Mouse (Mus musculus) limb, embryonic 13.5 days (tissue): ENCODE results near the gene Mllt10. TPM values are rescaled to one million over a fixed set of nuclear protein-coding genes. Genes with fewer than 3 reads are reported as not detected.

Experiments used
- ATAC-seq: fragments of 200-750 bp; cut with Nextera tagmentation; 2 replicates; pipeline ENCODE4 v1.8.0; 2017; ENCODE audit warnings: low read depth, moderate number of reproducible peaks, moderate TSS enrichment; ENCODE audit not compliant: low FRiP score
- H3K27ac ChIP-seq: fragments of 300-500 bp; sonication (generic); 2 replicates; pipeline ENCODE4 v1.5.1; 2015; ENCODE audit warnings: inconsistent platforms, mild to moderate bottlenecking, moderate library complexity
- H3K27me3 ChIP-seq: fragments of 300-500 bp; sonication (generic); 2 replicates; pipeline ENCODE4 v1.6.1; 2015; ENCODE audit warnings: mild to moderate bottlenecking, inconsistent platforms
- H3K36me3 ChIP-seq: fragments of 300-500 bp; sonication (generic); 2 replicates; pipeline ENCODE4 v1.6.1; 2015; ENCODE audit warnings: inconsistent platforms, mild to moderate bottlenecking, moderate library complexity
- H3K4me1 ChIP-seq: fragments of 300-500 bp; sonication (generic); 2 replicates; pipeline ENCODE4 v1.6.1; 2015; ENCODE audit warnings: inconsistent platforms
- H3K4me2 ChIP-seq: fragments of 300-500 bp; sonication (generic); replicated peaks from 2 replicates; pipeline ENCODE4 v1.6.1; 2015; ENCODE audit warnings: inconsistent platforms, mild to moderate bottlenecking, moderate library complexity
- H3K4me3 ChIP-seq: fragments of 300-500 bp; sonication (generic); 2 replicates; pipeline ENCODE4 v1.5.1; 2015; ENCODE audit warnings: moderate library complexity, mild to moderate bottlenecking, inconsistent platforms
- H3K9ac ChIP-seq: fragments of 300-500 bp; sonication (generic); 2 replicates; pipeline ENCODE4 v1.6.1; 2015; ENCODE audit warnings: mild to moderate bottlenecking, inconsistent platforms
- H3K9me3 ChIP-seq: fragments of 300-500 bp; sonication (generic); 2 replicates; pipeline ENCODE4 v1.6.1; 2016; ENCODE audit warnings: inconsistent platforms
- WGBS: fragments of 180-500 bp; shearing (Covaris S2); methylation state at CpG from one replicate; pipeline ENCODE4 v1.1.7; 2015; 5-methylcytosine and 5-hydroxymethylcytosine counted together
- polyA plus RNA-seq: library from polyadenylated mRNA; unstranded; fragments of >200 nt; fragmentation: Nextera tagmentation; extraction: Ambion mirVana; gene quantifications from 2 replicates; pipeline ENCODE4 v1.2.1, GENCODE M21; 2015

Mllt10 gene
- polyA plus RNA-seq, 1 experiment from 2014 or later = 68.1 TPM

GRCm38 (mm10) chr2:18038141-18038752, 16.8 kb upstream of the Mllt10 start:
- Histone ChIP-seq H3K4me3 (no peak overlapping the region), H3K27ac (no peak overlapping the region), H3K4me1 (peaks cover 54% of the 10 kb centered on the region), H3K27me3 (no peaks in the 10 kb centered on the region), H3K9ac (no peak overlapping the region), H3K4me2 (no peak overlapping the region), H3K9me3 (no peaks in the 10 kb centered on the region), H3K36me3 (0 out of 2 replicates have a peak, but pooled peaks cover 3% of the 10 kb centered on the region)
- WGBS = 41% methylated on average over 3 of the region's 3 CpGs
- no peak for ATAC-seq

DNA sequence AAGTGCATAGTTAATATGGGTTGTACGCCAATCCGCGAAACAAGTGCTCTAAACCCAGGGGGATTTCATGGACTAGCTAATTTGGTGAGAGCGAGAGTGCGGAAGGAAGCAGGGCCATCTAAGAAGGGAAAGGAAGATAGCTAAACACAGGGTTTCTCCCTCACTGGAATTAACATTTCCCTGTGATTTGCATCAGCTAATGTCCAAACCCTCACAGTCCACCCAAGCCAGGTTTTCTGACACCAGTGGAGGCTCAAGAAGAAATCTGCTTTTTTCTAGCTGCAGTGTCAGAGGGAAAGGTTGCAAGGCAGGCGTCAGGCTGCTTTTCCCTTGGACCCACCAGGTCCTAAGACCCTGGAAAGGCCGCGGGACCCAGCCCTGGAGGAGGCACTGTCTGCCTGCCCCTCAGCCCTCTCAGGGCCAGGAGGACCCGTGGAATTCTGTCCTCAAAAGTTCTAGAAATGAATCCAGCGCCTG, 16.1 kb upstream of the Mllt10 start:
- WGBS = 52% methylated on average over 10 of the region's 10 CpGs
- H3K4me2 ChIP-seq = peak overlapping the region; percentile 65
- H3K27me3 ChIP-seq = no peaks in the 10 kb centered on the region
- peak overlapping the region; percentile 77; the same call in 1 of the 2 replicates for H3K9ac ChIP-seq
- no peak overlapping the region for H3K27ac ChIP-seq
- ATAC-seq = no peak
- H3K9me3 ChIP-seq = no peaks in the 10 kb centered on the region
- H3K4me3 ChIP-seq = peak overlapping the region; percentile 29; the same call in 1 of the 2 replicates
- H3K4me1 ChIP-seq = peaks cover 50% of the 10 kb centered on the region
- 0 out of 2 replicates have a peak, but pooled peaks cover 3% of the 10 kb centered on the region for H3K36me3 ChIP-seq

- Histone ChIP-seq H3K4me3 (peak overlapping the region; percentile 29), H3K4me1 (peaks cover 57% of the 10 kb centered on the region)
- WGBS = 7% methylated on average over 46 of the region's 46 CpGs
Measured at GRCm38 (mm10) chr2:18039566-18040290, 15.3 kb upstream of the Mllt10 start.

GRCm38 (mm10) chr2:18040347-18041160, 14.5 kb upstream of the Mllt10 start:
- no peak for ATAC-seq
- Histone ChIP-seq H3K4me2 (peak overlapping the region; percentile 65), H3K9me3 (no peaks in the 10 kb centered on the region), H3K27me3 (no peaks in the 10 kb centered on the region), H3K9ac (peak overlapping the region; percentile 77), H3K27ac (peak overlapping the region; percentile 49), H3K36me3 (0 out of 2 replicates have a peak, but pooled peaks cover 3% of the 10 kb centered on the region), H3K4me3 (peak overlapping the region; percentile 29), H3K4me1 (peaks cover 57% of the 10 kb centered on the region)
- 25% methylated on average over 27 of the region's 27 CpGs for WGBS

More at GRCm38 (mm10) chr2:18039566-18040290, 15.3 kb upstream of the Mllt10 start:
- Histone ChIP-seq H3K36me3 (0 out of 2 replicates have a peak, but pooled peaks cover 3% of the 10 kb centered on the region), H3K4me2 (peak overlapping the region; percentile 65), H3K9me3 (no peaks in the 10 kb centered on the region), H3K27me3 (no peaks in the 10 kb centered on the region), H3K9ac (peak overlapping the region; percentile 77), H3K27ac (0 out of 2 replicates have a peak overlapping the region, but pooled peaks have one; percentile 49)
- peak; percentile 66 for ATAC-seq

GRCm38 (mm10) chr2:18041199-18041885, 13.7 kb upstream of the Mllt10 start:
- H3K4me1 ChIP-seq = peaks cover 57% of the 10 kb centered on the region
- H3K9ac ChIP-seq = peak overlapping the region; percentile 77
- peak; percentile 20; the same call in 1 of the 2 replicates for ATAC-seq
- H3K27ac ChIP-seq = peak overlapping the region; percentile 49
- H3K9me3 ChIP-seq = no peaks in the 10 kb centered on the region
- H3K4me3 ChIP-seq = peak overlapping the region; percentile 29
- 14% methylated on average over 14 of the region's 14 CpGs for WGBS
- H3K36me3 ChIP-seq = 0 out of 2 replicates have a peak, but pooled peaks cover 3% of the 10 kb centered on the region
- H3K27me3 ChIP-seq = no peaks in the 10 kb centered on the region
- peak overlapping the region; percentile 65 for H3K4me2 ChIP-seq

DNA sequence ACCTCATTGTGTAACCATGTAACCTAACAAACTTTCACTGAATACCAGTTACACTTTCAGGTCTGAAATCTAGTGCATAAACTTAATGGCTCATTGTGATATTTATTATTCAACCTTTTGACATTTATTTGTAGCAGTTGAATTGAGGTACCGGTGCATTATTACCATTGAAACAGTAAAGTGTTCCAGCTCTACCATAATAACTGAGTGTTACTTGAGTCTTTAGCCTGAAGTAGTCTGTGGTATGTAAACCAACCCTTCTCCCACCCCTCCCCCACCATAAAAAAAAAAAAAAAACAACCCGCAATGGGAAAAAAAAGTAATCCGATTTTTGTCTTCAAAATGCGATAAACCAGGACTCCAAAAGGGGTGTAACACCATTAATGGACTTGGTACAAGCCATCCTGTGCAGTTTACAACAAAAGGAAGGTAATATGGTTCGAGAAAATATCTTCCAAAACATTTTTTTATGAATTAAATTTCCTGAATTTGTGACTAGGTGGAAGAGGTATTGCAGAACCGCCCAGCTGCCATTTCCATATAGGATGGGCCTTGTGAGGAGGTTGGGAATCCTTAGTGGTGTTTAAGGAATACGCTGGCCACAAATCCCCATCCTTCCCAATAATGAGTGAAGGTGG, 9.8 kb upstream of the Mllt10 start:
- Histone ChIP-seq H3K4me1 (peaks cover 50% of the 10 kb centered on the region), H3K27me3 (no peaks in the 10 kb centered on the region), H3K36me3 (0 out of 2 replicates have a peak, but pooled peaks cover 2% of the 10 kb centered on the region), H3K9me3 (no peaks in the 10 kb centered on the region), H3K27ac (peak overlapping the region; percentile 100), H3K4me3 (peak overlapping the region; percentile 98), H3K4me2 (peak overlapping the region; percentile 88), H3K9ac (peak overlapping the region; percentile 100)
- WGBS = 3% methylated on average over 7 of the region's 7 CpGs
- ATAC-seq = no peak

- Histone ChIP-seq H3K27me3 (no peaks in the 10 kb centered on the region), H3K27ac (peak overlapping the region; percentile 100), H3K4me3 (peak overlapping the region; percentile 98), H3K36me3 (no peaks in the 10 kb centered on the region), H3K9me3 (no peaks in the 10 kb centered on the region), H3K4me2 (peak overlapping the region; percentile 88), H3K9ac (peak overlapping the region; percentile 100), H3K4me1 (peaks cover 50% of the 10 kb centered on the region)
- ATAC-seq = no peak
- 5% methylated on average over 6 of the region's 6 CpGs for WGBS
Measured at GRCm38 (mm10) chr2:18045781-18046181, 9.3 kb upstream of the Mllt10 start.

DNA sequence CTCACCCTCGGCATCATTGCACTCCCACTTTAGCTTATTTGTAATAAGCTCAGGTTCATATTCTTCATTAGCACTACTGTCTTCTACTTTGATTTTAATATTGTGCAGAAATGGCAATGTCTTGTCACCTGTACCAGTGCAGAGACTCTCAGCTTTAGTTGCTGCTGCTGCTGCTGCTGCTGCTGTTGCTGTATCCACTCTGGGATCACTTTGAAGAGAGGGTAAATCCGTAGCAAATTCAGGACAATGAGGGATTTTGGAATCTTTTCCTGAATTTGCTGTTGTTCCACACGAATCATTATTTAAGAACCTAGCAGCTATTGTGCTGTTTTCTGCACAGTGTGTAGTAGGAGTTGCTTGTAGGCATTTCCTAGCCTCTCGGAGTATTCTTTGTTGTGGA, 8.9 kb upstream of the Mllt10 start:
- no peaks in the 10 kb centered on the region for H3K9me3 ChIP-seq
- H3K27me3 ChIP-seq = no peaks in the 10 kb centered on the region
- H3K9ac ChIP-seq = peak overlapping the region; percentile 100
- no peaks in the 10 kb centered on the region for H3K36me3 ChIP-seq
- peaks cover 48% of the 10 kb centered on the region for H3K4me1 ChIP-seq
- no peak for ATAC-seq
- under 1% methylated on average over 4 of the region's 4 CpGs for WGBS
- H3K4me3 ChIP-seq = peak overlapping the region; percentile 98
- peak overlapping the region; percentile 100 for H3K27ac ChIP-seq
- peak overlapping the region; percentile 88 for H3K4me2 ChIP-seq

GRCm38 (mm10) chr2:18046758-18047645, 8.0 kb upstream of the Mllt10 start:
- H3K27ac ChIP-seq = peak overlapping the region; percentile 100
- H3K4me3 ChIP-seq = peak overlapping the region; percentile 98
- H3K36me3 ChIP-seq = no peaks in the 10 kb centered on the region
- no peaks in the 10 kb centered on the region for H3K9me3 ChIP-seq
- peak overlapping the region; percentile 88 for H3K4me2 ChIP-seq
- H3K27me3 ChIP-seq = no peaks in the 10 kb centered on the region
- ATAC-seq = no peak
- peaks cover 49% of the 10 kb centered on the region for H3K4me1 ChIP-seq
- WGBS = under 1% methylated on average over 61 of the region's 64 CpGs
- H3K9ac ChIP-seq = peak overlapping the region; percentile 100
